Mouse (Mus musculus) embryonic facial prominence, embryonic 15.5 days (tissue): ENCODE data around the gene Slc51b. TPM values are rescaled to one million over a fixed set of nuclear protein-coding genes. Genes with fewer than 3 reads are reported as not detected.
A peak's percentile ranks its signal among the peaks of the same experiment; 100 is the strongest.

Experiments used
- ATAC-seq: fragments of 200-750 bp; cut with Nextera tagmentation; 2 replicates; pipeline ENCODE4 v1.8.0; 2017; ENCODE audit warnings: low read depth, moderate TSS enrichment; ENCODE audit not compliant: insufficient number of reproducible peaks, low FRiP score, low TSS enrichment
- H3K27ac ChIP-seq: fragments of 300-500 bp; sonication (generic); replicated peaks from 2 replicates; pipeline ENCODE4 v1.5.1; 2015; ENCODE audit warnings: mild to moderate bottlenecking, inconsistent platforms
- H3K27me3 ChIP-seq: fragments of 300-500 bp; sonication (generic); 2 replicates; pipeline ENCODE4 v1.6.1; 2015; ENCODE audit warnings: inconsistent platforms
- H3K36me3 ChIP-seq: fragments of 300-500 bp; sonication (generic); 2 replicates; pipeline ENCODE4 v1.6.1; 2015; ENCODE audit warnings: mild to moderate bottlenecking, inconsistent platforms
- H3K4me1 ChIP-seq: fragments of 300-500 bp; sonication (generic); 2 replicates; pipeline ENCODE4 v1.6.1; 2015; ENCODE audit warnings: inconsistent platforms
- H3K4me2 ChIP-seq: fragments of 300-500 bp; sonication (generic); replicated peaks from 2 replicates; pipeline ENCODE4 v1.6.1; 2015; ENCODE audit warnings: mild to moderate bottlenecking, inconsistent platforms
- H3K4me3 ChIP-seq: fragments of 300-500 bp; sonication (generic); replicated peaks from 2 replicates; pipeline ENCODE4 v1.5.1; 2015; ENCODE audit warnings: mild to moderate bottlenecking, inconsistent platforms
- H3K9ac ChIP-seq: fragments of 300-500 bp; sonication (generic); 2 replicates; pipeline ENCODE4 v1.6.1; 2015; ENCODE audit warnings: inconsistent platforms
- H3K9me3 ChIP-seq: fragments of 300-500 bp; sonication (generic); replicated peaks from 2 replicates; pipeline ENCODE4 v1.6.1; 2016; ENCODE audit warnings: inconsistent platforms
- whole genome bisulfite sequencing: fragments of 180-500 bp; shearing (Covaris S2); methylation state at CpG from one replicate; pipeline ENCODE4 v1.1.7; 2015; 5-methylcytosine and 5-hydroxymethylcytosine counted together
- polyA plus RNA-seq: library from polyadenylated mRNA; unstranded; fragments of >200 nt; fragmentation: Nextera tagmentation; extraction: Ambion mirVana; gene quantifications from 2 replicates; pipeline ENCODE4 v1.2.1, GENCODE M21; 2015

Slc51b gene
- polyA plus RNA-seq, 1 experiment from 2014 or later: not detected

- H3K9me3 ChIP-seq: no peaks in the 10 kb centered on the region
- H3K36me3 ChIP-seq: no peaks in the 10 kb centered on the region
- WGBS: 51% methylated on average over 5 of the region's 5 CpGs
- no peak overlapping the region for H3K9ac ChIP-seq
- H3K4me2 ChIP-seq: no peak overlapping the region
- H3K4me3 ChIP-seq: no peak overlapping the region
- no peaks in the 10 kb centered on the region for H3K27me3 ChIP-seq
- H3K27ac ChIP-seq: no peak overlapping the region
- 0 out of 2 replicates have a peak, but pooled peaks cover 3% of the 10 kb centered on the region for H3K4me1 ChIP-seq
- no peak for ATAC-seq
Observed at GRCm38 (mm10) chr9:65408871-65409295, 13.9 kb downstream of the Slc51b start.

- WGBS: 69% methylated on average over 3 of the region's 3 CpGs
- Histone ChIP-seq H3K4me3 (no peak overlapping the region), H3K4me1 (0 out of 2 replicates have a peak, but pooled peaks cover 3% of the 10 kb centered on the region), H3K4me2 (no peak overlapping the region), H3K27me3 (no peaks in the 10 kb centered on the region), H3K36me3 (no peaks in the 10 kb centered on the region), H3K9me3 (no peaks in the 10 kb centered on the region), H3K27ac (no peak overlapping the region), H3K9ac (no peak overlapping the region)
- no peak for ATAC-seq
Observed at GRCm38 (mm10) chr9:65407861-65408260, 14.9 kb downstream of the Slc51b start.

GRCm38 (mm10) chr9:65407327-65407726, 15.4 kb downstream of the Slc51b start:
- ATAC-seq: no peak
- 80% methylated on average over 5 of the region's 5 CpGs for WGBS
- no peak overlapping the region for H3K4me3 ChIP-seq
- H3K27me3 ChIP-seq: no peaks in the 10 kb centered on the region
- no peaks in the 10 kb centered on the region for H3K36me3 ChIP-seq
- no peak overlapping the region for H3K27ac ChIP-seq
- H3K4me2 ChIP-seq: no peak overlapping the region
- no peaks in the 10 kb centered on the region for H3K9me3 ChIP-seq
- 0 out of 2 replicates have a peak, but pooled peaks cover 3% of the 10 kb centered on the region for H3K4me1 ChIP-seq
- H3K9ac ChIP-seq: no peak overlapping the region

- 74% methylated on average over 2 of the region's 2 CpGs for WGBS
- no peaks in the 10 kb centered on the region for H3K36me3 ChIP-seq
- ATAC-seq: no peak
- H3K4me1 ChIP-seq: 0 out of 2 replicates have a peak, but pooled peaks cover 3% of the 10 kb centered on the region
- no peak overlapping the region for H3K9ac ChIP-seq
- H3K27ac ChIP-seq: no peak overlapping the region
- H3K4me2 ChIP-seq: no peak overlapping the region
- H3K27me3 ChIP-seq: no peaks in the 10 kb centered on the region
- no peaks in the 10 kb centered on the region for H3K9me3 ChIP-seq
- no peak overlapping the region for H3K4me3 ChIP-seq
Observed at GRCm38 (mm10) chr9:65405184-65405449, 17.6 kb downstream of the Slc51b start.

- no peak overlapping the region for H3K9ac ChIP-seq
- H3K36me3 ChIP-seq: no peaks in the 10 kb centered on the region
- 61% methylated on average over 15 of the region's 15 CpGs for WGBS
- no peaks in the 10 kb centered on the region for H3K9me3 ChIP-seq
- H3K4me2 ChIP-seq: no peak overlapping the region
- no peak overlapping the region for H3K27ac ChIP-seq
- no peak overlapping the region for H3K4me3 ChIP-seq
- H3K27me3 ChIP-seq: no peaks in the 10 kb centered on the region
- no peak for ATAC-seq
- H3K4me1 ChIP-seq: 0 out of 2 replicates have a peak, but pooled peaks cover 3% of the 10 kb centered on the region
Observed at GRCm38 (mm10) chr9:65404331-65405183, 18.2 kb downstream of the Slc51b start.

- no peaks in the 10 kb centered on the region for H3K36me3 ChIP-seq
- peaks cover 15% of the 10 kb centered on the region for H3K4me1 ChIP-seq
- H3K27ac ChIP-seq: no peak overlapping the region
- no peak overlapping the region for H3K4me3 ChIP-seq
- no peak for ATAC-seq
- no peak overlapping the region for H3K4me2 ChIP-seq
- H3K27me3 ChIP-seq: no peaks in the 10 kb centered on the region
- H3K9ac ChIP-seq: no peak overlapping the region
- WGBS: 85% methylated on average over 6 of the region's 6 CpGs
- no peaks in the 10 kb centered on the region for H3K9me3 ChIP-seq
Observed at GRCm38 (mm10) chr9:65399934-65400333, 22.8 kb downstream of the Slc51b start.

- H3K36me3 ChIP-seq: no peaks in the 10 kb centered on the region
- no peaks in the 10 kb centered on the region for H3K9me3 ChIP-seq
- no peak within 1 kb of the TSS for H3K9ac ChIP-seq
- WGBS: under 1% methylated on average over 24 of the region's 24 CpGs
- H3K27ac ChIP-seq: no peak within 1 kb of the TSS
- H3K4me1 ChIP-seq: peaks cover 12% of the 10 kb centered on the region
- peak within 1 kb of the TSS; percentile 88 for H3K4me2 ChIP-seq
- ATAC-seq: peak; percentile 64; the same call in 1 of the 2 replicates
- peak within 1 kb of the TSS; percentile 52 for H3K4me3 ChIP-seq
- H3K27me3 ChIP-seq: no peaks in the 10 kb centered on the region
Observed at GRCm38 (mm10) chr9:65398279-65398678, 24.5 kb downstream of the Slc51b start, which contains the start of gene Rasl12. Rasl12 (plus strand) TSS chr9:65398506.

GRCm38 (mm10) chr9:65394360-65394759, 28.4 kb downstream of the Slc51b start:
- H3K9me3 ChIP-seq: no peaks in the 10 kb centered on the region
- peaks cover 21% of the 10 kb centered on the region for H3K4me1 ChIP-seq
- no peak overlapping the region for H3K4me3 ChIP-seq
- H3K9ac ChIP-seq: no peak overlapping the region
- H3K36me3 ChIP-seq: no peaks in the 10 kb centered on the region
- peaks cover 34% of the 10 kb centered on the region for H3K27me3 ChIP-seq
- ATAC-seq: no peak
- WGBS: 62% methylated on average over 2 of the region's 2 CpGs
- no peak overlapping the region for H3K27ac ChIP-seq
- H3K4me2 ChIP-seq: no peak overlapping the region

GRCm38 (mm10) chr9:65393606-65394005, 29.1 kb downstream of the Slc51b start:
- Histone ChIP-seq H3K4me2 (no peak overlapping the region), H3K4me3 (no peak overlapping the region), H3K36me3 (no peaks in the 10 kb centered on the region), H3K4me1 (peaks cover 16% of the 10 kb centered on the region), H3K9ac (no peak overlapping the region), H3K9me3 (no peaks in the 10 kb centered on the region), H3K27me3 (peaks cover 37% of the 10 kb centered on the region), H3K27ac (no peak overlapping the region)
- 42% methylated on average over 2 of the region's 2 CpGs for WGBS
- ATAC-seq: no peak

- Histone ChIP-seq H3K27me3 (peaks cover 37% of the 10 kb centered on the region), H3K4me2 (no peak overlapping the region)
- no peak for ATAC-seq
Observed at GRCm38 (mm10) chr9:65392638-65393364, 30.0 kb downstream of the Slc51b start.

GRCm38 (mm10) chr9:65391613-65391964, 31.2 kb downstream of the Slc51b start, which contains the start of gene Kbtbd13:
Kbtbd13 (minus strand) TSS chr9:65391652.
- Histone ChIP-seq H3K27ac (no peak within 1 kb of the TSS), H3K36me3 (no peaks in the 10 kb centered on the region), H3K4me1 (peaks cover 9% of the 10 kb centered on the region; the same call in 1 of the 2 replicates), H3K4me2 (peak within 1 kb of the TSS; percentile 60), H3K4me3 (peak within 1 kb of the TSS; percentile 46), H3K9me3 (no peaks in the 10 kb centered on the region), H3K27me3 (peaks cover 37% of the 10 kb centered on the region), H3K9ac (peak within 1 kb of the TSS; percentile 3; the same call in 1 of the 2 replicates)
- ATAC-seq: no peak
- 38% methylated on average over 8 of the region's 8 CpGs for WGBS

More at GRCm38 (mm10) chr9:65392638-65393364, 30.0 kb downstream of the Slc51b start:
- no peak overlapping the region for H3K9ac ChIP-seq
- no peaks in the 10 kb centered on the region for H3K36me3 ChIP-seq
- H3K4me1 ChIP-seq: peaks cover 9% of the 10 kb centered on the region; the same call in 1 of the 2 replicates
- H3K4me3 ChIP-seq: no peak overlapping the region
- no peak overlapping the region for H3K27ac ChIP-seq
- WGBS: 25% methylated on average over 6 of the region's 6 CpGs
- no peaks in the 10 kb centered on the region for H3K9me3 ChIP-seq
